Mouse (Mus musculus): Measurements from ENCODE around the gene Col15a1.

Gene Col15a1

DNA sequence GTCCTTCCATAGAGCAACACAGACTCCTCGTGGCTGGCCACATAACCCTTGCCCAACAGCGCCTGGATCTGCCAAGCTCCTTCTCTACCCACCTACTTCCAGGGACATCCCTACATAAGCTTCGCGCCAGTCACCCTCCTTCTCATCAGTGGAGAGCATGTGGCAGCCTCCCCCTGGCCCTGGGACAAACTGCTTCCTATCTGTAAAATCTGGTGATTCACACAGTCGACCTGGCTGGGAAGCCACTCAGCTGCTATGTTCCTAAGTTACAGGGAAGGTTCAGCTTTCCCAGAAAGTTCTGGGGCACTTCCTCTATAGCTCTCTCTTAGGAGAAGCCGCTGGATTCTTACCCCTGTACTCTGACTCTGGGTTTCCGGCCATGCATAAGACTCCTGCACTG lies 22.5 kb downstream of the Col15a1 start:
- DNase-seq (ENCODE audit: low read depth), result no peak

DNA sequence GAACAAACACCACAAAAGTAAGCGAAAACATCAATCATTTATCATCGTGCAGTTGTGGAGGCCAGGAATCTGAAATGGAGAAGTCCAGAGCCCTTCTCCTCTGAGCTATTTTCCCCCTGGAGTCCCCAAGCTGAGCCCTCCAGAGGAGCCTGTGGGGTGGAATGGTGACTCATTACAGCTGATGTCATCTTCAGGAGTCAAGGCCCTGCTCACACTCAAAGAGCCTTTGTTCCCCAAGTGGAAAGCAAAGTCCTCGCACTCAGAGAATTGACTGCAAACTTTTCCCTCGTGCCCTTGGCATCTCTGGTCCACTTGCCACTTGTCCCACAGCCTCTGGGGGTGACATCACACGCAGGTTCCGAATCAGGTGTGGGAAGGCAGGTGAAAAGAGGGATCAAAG lies 23.4 kb downstream of the Col15a1 start:
- DNase-seq (ENCODE audit: low read depth), result no peak

DNA sequence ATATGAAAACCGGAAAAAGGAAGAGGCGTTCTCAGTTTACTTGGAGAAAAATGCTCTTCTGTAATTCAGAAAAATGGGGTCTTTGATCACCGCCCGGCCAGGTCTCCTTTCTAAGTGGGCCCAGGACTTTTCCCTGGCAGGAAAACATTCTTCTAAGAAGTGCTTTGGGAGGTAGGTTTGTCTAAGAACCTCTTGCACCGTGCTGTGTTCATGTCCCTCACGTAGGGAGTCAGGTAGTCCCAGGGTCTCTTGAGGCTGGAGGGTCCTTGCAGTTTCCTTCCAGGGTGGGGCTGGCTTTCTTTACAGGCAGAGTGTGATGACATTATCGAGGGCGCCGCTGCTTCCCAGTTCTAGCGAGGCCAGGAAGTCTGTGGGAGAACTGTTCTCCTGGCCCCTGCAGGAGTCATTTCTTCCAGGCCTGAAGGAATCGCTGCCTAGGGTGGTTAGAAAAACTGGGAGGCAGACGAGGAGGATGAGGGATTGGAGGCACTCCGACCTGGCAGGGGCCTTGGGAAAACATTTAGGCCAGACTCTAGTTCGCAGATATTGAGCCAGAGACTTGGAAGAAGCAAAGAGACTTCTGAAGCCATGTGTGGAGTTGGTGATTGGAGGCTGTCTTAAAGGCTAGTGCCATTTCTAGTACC lies 25.4 kb downstream of the Col15a1 start:
- DNase-seq (ENCODE audit: low read depth), result no peak

DNA sequence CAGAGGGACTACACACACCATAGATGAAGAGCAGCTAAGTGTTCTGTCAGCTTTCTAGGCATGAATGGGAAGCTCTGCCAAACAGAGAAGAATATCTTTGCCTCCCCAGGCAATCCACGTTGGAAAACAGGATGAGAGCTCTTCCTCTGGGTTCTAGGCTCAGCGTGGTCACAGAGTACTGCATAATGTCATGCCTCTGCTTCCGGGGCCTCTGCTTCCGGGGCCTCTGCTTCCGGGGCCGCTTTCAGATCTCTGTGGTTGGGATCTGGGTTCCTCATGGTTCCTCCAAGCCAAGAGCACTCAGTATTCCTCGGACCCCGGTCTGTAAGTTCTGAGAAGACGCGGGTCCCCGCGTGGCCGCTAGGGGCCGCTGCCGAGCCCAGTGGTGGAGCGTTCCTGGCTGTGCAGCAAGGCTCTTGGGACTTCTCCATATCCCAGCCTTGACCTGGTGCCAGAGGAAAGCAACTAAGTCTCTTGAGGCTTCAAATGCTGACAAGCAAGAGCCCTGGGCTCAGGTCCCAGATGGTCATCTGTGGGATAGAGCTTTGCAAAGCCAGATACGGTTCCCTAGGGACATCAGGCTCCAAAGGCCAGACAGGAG lies 26.8 kb downstream of the Col15a1 start:
- no peak for DNase-seq (ENCODE audit: low read depth)

DNA sequence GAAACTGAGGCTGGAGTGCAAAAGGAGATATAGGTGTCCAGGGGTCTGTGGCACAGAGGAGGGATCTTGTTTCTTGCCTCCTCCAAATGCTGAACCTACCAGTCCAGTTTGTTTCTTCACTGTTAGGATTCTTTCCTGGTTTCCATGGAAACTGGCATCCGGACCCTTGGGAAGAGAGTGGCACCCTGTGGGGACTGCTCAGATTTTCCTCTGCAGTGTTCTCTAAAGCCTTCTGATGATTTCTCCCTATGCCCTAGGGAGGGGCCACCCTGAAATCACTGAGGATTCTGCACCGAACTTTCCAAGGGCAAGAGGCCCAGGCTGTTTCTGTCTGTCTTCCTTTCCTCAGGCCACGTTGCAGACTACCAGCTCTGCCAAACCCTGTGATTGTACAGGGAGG lies 27.4 kb downstream of the Col15a1 start:
- DNase-seq (ENCODE audit: low read depth), result no peak

DNA sequence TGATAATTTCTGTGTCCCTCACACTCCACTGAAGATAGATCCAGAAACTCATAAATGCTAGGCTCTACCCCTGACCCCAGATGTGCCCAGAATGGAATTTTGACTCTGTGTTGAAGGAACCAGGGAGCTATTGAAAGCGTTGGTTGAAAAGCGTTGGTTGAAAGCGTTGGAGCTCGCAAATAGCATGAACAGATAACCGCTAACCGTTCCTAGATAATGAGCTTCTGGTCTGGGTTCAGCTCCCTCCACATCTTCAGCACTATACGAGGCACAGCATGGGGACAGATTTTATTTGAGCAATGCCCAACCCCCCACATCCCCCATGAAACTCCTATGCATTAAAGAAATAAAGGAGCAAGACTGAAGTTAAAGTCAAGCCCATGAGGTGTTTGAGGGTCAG lies 28.1 kb downstream of the Col15a1 start:
- no peak for DNase-seq (ENCODE audit: low read depth)

DNA sequence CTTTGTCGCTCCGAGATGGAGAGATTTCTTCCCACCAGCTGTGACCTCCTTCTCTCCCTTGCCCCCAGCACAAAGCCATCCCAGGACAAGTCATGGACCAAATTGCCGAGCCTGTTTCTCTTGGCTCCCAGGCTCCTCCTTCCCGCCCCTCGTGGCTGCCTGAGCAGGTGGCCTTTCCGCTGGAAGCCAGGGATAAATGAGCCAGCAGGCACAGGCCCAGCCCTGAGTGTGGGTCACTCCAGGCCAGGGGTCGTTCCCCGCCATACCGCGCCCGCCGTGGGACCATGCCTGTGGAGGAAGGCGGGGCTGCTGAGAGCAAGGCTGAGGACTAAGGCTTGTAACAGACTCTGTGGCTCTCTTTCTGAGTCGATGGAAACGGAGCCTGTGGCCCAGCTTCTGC lies 29.3 kb downstream of the Col15a1 start:
- no peak for DNase-seq (ENCODE audit: low read depth)

DNA sequence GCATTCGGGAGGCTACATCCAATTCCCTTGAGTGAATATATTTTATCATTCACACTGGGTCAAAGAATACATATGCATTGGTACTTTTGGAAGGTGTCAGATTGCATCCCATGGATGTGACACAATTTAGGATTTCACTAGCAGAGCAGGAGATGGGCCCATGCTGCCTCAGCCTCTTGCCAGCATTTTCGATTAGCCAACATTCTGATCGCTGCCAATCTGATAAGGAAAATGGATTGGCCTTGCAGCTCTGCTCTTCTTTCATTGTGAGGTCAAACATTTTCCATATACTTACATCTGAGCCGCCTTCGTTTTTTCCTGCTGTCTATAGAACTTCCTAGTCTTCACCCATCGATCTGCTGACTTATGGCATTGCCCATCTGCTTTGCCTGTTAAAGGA lies 31.2 kb downstream of the Col15a1 start:
- DNase-seq (ENCODE audit: low read depth), result no peak

DNA sequence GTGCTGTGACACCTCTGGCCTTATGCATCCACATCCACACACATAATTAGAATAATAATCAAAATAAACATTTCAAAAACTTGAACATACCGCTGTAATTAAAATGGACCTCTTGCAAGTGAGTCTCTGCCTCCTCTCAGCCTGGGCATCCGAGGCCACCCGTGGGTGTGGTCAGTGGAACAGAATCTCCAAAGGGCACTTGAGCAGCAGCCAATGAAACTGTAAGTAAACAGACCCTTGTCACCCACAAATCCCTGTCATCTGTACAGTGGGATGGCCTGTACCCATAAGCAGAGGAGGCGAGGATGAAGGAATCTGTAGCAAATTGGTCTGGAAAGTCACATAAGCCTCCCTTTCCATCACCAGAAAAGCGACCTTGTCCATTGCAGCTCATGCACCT lies 32.9 kb downstream of the Col15a1 start:
- DNase-seq (ENCODE audit: low read depth), result no peak

DNA sequence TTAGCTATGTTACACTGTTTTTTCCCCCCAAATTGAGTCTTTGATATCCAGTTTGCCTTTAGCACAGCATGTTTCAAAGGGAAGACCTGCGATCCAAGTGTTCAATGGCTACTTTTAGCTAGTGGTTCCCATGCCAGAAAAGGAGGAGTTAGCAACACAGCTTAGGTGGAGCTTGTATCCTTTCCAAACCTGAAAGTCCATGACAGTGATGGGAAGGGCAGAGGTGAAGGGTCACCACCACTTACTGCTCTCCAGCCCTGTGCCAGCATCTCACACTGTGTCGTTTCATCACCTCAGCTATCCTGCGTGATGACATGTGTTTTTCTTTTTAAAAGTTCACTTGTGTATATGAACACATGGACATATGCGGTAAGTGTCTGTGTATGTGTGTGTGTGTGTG lies 34.2 kb downstream of the Col15a1 start:
- no peak for DNase-seq (ENCODE audit: low read depth)

DNA sequence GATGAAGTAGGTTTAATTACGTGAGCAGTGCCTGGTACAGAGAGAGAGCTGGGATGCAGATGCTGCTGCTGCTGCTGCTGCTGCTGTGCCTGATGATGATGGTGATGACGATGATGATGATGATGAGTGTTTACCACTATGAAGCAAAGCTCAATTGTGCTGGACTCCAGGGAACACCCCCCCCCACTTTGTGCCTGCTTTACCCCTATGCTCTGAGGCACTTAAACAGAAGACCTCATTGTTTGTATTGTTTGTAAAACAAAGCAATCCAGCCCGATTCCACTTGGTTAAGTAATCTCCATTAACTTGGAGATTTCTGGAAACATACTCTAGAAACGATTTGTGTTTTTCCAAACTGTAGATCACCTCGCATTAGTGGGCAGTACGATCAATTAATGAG lies 36.7 kb downstream of the Col15a1 start:
- DNase-seq (ENCODE audit: low read depth), result no peak

DNA sequence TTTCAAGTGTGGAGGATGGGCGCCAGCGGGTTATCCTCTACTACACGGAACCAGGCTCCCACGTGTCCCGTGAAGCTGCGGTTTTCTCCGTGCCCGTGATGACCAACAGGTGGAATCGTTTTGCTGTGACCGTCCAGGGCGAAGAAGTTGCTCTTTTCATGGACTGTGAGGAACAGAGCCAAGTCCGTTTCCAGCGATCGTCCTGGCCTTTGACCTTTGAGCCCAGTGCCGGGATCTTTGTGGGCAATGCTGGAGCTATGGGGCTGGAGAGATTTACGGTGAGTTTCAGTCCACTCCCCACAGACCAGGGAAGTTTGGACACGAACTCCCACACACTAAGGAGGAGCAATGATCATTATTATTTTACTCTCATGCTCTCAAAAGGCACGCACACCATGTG lies 37.7 kb downstream of the Col15a1 start:
- DNase-seq (ENCODE audit: low read depth), result no peak

DNA sequence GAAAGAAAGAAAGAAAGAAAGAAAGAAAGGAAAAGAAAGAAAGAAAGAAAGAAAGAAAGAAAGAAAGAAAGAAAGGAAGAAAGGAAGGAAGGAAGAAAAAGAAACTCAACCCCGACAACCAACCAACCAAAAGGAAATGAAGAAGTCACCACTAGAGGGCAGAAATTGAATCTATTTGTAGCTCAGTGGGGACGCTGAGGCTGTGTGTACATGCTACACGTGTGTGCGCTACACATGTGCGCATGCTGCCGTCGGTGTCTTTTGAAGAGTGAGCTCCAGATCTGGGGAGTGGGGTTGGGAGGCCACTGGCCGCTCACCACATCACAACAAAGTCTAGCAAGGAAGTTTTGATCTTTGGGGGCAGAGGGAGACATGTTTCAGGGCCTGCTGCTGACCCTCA lies 38.9 kb downstream of the Col15a1 start:
- DNase-seq (ENCODE audit: low read depth), result no peak

DNA sequence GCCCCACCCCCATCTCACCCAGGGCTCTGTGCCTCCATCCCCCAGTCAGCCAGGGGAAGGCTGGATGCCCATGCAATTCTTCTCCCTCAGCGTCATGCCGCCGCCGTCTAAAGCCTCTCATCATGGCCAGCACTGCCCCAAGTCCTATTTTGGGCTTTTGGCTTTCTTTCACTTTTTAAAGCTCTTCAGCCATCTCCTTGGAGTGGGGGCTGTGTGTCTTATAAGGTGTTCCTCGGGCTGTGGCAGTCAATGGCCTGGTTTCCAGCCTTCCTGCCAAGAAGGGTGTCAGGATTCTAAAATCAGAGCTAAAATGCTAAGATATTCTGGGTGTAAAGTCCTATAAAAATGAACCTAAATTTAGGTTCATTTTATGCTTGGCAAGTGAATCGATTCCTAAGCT lies 39.6 kb downstream of the Col15a1 start:
- DNase-seq (ENCODE audit: low read depth), result no peak

DNA sequence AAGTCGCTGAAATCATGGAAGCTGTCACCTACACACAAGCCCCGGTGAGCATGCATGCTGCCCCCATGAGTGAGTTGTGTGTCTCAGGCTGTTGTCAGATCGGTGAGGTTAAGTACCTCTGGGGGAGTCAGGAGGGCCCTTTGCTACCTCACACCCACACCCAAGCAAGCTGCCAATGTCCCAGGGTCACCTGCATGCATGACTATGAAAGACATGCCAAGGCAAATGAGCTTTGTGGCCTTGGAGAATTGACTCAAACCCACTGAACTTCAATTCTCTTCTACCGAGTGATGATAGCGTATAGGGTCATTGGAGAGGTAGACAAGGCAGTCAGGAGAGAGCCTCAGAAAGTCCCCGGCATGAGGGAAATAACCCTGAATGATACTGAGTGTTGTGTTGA lies 41.2 kb downstream of the Col15a1 start:
- no peak for DNase-seq (ENCODE audit: low read depth)

DNA sequence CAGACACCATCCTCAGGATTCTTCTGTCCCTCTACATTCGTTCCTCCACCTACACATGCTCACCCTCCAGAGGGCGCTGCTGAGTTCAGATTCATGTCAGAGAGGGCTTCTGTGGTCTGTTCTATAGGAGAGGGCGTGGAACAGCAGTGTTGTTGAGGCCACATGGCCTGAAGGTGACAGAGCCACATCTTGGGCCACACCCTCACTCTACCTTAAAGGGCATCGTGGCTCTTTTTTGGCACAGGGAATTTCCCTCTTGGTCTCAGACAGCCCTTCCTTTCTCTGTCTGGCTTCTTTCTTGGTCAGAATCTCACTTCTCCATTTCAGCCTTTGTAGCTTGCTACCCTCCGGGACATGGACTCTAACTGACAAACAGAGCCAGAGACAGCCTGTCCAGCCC lies 43.1 kb downstream of the Col15a1 start:
- no peak for DNase-seq (ENCODE audit: low read depth)

DNA sequence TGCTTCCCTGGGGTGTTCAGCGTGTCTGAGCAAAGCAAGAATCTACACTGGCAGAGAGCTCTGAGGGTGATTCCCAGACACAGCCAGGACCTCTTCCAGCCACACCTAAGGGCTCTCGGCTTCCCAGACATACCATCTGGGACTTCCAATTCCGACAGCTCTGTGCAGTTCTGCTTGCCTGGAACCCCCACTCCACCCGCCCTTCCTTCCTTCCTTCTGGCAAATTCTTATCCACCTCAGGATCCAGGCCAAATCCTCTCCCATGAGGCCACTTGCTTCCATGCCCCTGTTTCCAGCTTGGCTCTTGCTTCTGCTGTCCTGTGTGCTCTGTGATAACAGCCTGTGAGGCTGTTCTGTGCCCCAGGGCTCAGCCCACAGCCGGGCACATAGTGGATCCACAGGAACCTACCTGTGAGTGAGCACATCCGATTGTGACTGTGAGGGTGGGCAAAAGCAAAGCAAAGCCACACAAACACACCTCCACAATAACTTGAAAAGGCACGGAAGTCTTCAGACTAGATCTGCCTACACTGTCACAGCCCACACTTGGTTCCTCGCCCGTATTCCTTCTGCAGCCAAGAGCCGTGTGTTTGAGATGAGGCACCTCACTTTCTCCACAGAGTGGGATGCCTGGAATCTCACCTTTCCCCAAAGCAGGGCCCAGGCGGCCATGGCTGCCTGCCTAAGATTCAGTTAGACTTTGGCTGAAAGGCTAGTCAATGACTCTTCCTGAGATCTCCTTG lies 43.9 kb downstream of the Col15a1 start:
- DNase-seq (ENCODE audit: low read depth), result no peak

DNA sequence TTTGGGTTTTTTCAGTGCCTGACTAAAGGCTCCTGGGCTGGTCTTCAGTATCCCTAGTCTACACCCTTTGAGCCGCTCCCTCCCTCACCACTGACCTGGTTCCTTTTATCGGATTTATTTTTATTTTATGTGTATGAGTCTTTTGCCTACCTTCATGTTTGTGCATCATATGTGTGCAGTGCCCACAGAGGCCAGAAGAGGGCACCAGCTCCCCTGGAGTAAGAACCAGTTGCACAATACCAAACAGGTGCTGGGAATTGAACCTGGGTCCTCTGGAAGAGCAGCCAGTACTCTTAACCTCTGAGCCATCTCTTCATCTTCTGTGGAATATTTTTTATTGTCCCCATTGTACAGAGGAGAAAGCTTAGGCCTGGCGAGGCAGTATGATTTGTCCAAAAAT lies 44.7 kb downstream of the Col15a1 start:
- no peak for DNase-seq (ENCODE audit: low read depth)

DNA sequence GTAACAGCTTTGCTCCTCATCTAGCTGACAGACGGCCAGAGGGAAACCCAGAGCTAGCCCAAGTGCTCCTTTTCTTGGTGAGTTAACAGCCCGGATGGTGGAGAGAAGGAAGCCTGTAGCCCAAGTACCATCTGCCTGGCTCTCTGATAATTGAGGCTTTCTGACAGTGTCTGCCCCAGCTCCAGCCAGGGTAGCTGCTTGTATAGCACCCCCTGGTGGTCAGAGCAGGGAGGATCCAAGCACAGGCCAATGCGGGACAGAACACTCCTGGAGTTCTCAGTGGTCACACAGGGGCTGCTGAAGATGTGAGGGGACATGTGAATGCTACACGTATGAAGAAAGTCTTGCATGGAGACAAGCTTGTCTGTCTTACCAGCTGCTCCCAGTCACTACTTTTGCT lies 47.7 kb downstream of the Col15a1 start:
- no peak for DNase-seq (ENCODE audit: low read depth)

DNA sequence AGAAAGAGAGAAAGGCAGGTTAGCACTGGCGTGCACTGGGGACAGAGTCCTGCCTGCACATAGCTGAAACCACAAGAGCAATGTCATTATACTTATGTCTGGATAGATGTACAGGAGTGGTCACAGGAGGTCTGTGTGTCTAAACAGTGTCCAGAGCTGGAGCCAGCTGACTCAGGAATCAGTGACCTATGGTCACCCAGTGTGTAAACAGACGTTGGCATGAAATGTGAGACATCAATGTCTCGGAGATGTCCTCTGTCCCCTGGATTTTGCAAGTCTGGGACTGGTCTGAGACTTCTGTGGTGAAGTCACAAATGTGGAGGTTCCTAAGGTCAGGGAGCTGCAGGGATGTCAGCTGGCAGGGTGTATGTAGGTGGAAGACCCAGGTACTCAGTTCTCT lies 50.2 kb downstream of the Col15a1 start:
- DNase-seq (ENCODE audit: low read depth), result no peak

DNA sequence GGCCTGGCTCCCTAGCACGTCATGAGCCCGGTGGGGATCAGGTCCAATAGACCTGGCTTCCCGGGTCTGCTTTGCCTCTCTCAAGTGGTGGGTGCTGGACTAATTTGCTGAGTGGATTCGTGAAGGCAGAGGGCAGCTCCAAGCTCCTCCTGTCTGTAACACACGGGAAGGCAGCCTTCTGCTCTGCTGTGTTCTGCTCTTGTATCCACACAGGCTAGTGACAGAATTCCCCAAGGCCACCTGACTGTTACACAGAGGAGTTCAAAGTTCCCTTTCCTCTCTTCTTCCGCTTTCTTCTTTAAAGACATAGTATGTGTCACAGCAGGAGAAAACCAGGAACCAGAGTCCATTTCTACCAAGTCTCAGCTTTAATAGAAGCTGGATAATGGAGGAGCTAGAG lies 53.1 kb downstream of the Col15a1 start:
- DNase-seq (ENCODE audit: low read depth), result no peak

DNA sequence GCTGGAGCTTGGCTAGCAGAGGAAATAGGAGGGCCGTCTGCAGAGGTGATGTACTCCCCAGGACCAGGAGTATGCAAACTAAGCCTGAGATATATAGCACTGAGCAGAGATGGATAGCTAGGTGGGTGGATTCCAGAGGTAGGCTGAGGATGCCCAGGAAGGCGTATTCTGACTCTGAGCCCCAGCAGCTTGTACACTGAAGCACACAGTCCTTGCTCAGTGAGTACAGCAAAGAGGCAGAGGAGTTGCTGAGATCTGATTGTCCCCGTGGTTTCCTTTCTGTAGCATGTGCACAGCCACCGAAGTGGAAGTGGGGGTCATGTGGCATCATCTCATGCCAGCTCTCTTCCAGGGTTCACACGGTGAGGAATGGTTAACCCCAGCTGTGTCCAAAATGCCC lies 54.0 kb downstream of the Col15a1 start:
- DNase-seq (ENCODE audit: low read depth), result no peak

DNA sequence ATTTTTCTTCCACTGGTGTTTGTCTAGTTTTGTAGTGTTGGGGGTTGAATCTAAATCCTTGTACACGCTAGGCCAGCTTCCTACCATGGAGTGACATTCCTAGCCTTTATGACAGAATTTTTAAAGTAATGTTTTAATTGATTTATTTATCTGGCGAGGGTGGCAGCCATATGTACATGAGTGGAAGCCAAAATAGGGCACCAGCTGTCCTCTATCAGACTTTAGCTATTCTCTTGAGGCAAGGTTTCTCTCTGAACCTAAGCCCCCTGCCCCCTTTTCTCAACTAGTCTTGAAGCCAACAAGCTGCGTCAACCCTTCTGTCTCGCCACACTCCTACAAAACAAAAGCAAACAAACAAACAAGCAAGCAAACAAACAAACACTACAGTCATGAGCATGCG lies 57.6 kb downstream of the Col15a1 start:
- no peak for DNase-seq (ENCODE audit: low read depth)

Data from fibroblast of lung, adult 2 months (primary cell).